Mouse (Mus musculus): ENCODE measurements around the gene Arhgap6. TPM values are rescaled to one million over a fixed set of nuclear protein-coding genes. Genes with fewer than 3 reads are reported as not detected.

Arhgap6 gene
- polyA plus RNA-seq (2015; fragmentation: Nextera tagmentation; extraction: Ambion mirVana), result 1.0 and 1.2 TPM in 2 replicates

- no peak for DNase-seq (ENCODE audit: low spot score)
These were observed at the start of gene Arhgap6 for GRCm38 (mm10) chrX:168794974-168795858. Gene Arhgap6, plus strand, starts transcription at chrX:168795099.

- no peak for DNase-seq (ENCODE audit: low spot score)
These were observed 47.9 kb upstream of the Arhgap6 start for GRCm38 (mm10) chrX:168747011-168747410.

- no peak for DNase-seq (ENCODE audit: low spot score)
These were observed 1.3 kb downstream of the Arhgap6 start for GRCm38 (mm10) chrX:168795859-168796848.

- no peak for DNase-seq (ENCODE audit: low spot score)
These were observed 9.8 kb downstream of the Arhgap6 start for GRCm38 (mm10) chrX:168804677-168805076.

- DNase-seq (ENCODE audit: low spot score), result peak; percentile 1
These were observed 15.8 kb downstream of the Arhgap6 start for GRCm38 (mm10) chrX:168810513-168811265.

- DNase-seq (ENCODE audit: low spot score), result no peak
These were observed 24.0 kb downstream of the Arhgap6 start for GRCm38 (mm10) chrX:168818858-168819257.

GRCm38 (mm10) chrX:168824166-168824565, 29.3 kb downstream of the Arhgap6 start:
- no peak for DNase-seq (ENCODE audit: low spot score)

GRCm38 (mm10) chrX:168832343-168832742, 37.4 kb downstream of the Arhgap6 start:
- no peak for DNase-seq (ENCODE audit: low spot score)

- no peak for DNase-seq (ENCODE audit: low spot score)
These were observed 53.2 kb downstream of the Arhgap6 start for GRCm38 (mm10) chrX:168848062-168848461.

- DNase-seq (ENCODE audit: low spot score), result no peak
These were observed 79.8 kb downstream of the Arhgap6 start for GRCm38 (mm10) chrX:168874688-168875087.

GRCm38 (mm10) chrX:168903557-168903956, 108.7 kb downstream of the Arhgap6 start:
- no peak for DNase-seq (ENCODE audit: low spot score)

GRCm38 (mm10) chrX:168904086-168904485, 109.2 kb downstream of the Arhgap6 start:
- DNase-seq (ENCODE audit: low spot score), result no peak

GRCm38 (mm10) chrX:168907586-168907985, 112.7 kb downstream of the Arhgap6 start:
- DNase-seq (ENCODE audit: low spot score), result no peak

- DNase-seq (ENCODE audit: low spot score), result no peak
These were observed 118.6 kb downstream of the Arhgap6 start for GRCm38 (mm10) chrX:168913519-168913918.

- no peak for DNase-seq (ENCODE audit: low spot score)
These were observed 126.0 kb downstream of the Arhgap6 start for GRCm38 (mm10) chrX:168920942-168921341.

- DNase-seq (ENCODE audit: low spot score), result no peak
These were observed 137.5 kb downstream of the Arhgap6 start for GRCm38 (mm10) chrX:168932420-168932819.

- DNase-seq (ENCODE audit: low spot score), result peak; percentile 11
These were observed 140.5 kb downstream of the Arhgap6 start for GRCm38 (mm10) chrX:168935447-168935846.

GRCm38 (mm10) chrX:168937941-168938340, 143.0 kb downstream of the Arhgap6 start:
- DNase-seq (ENCODE audit: low spot score), result peak; percentile 7

- no peak for DNase-seq (ENCODE audit: low spot score)
These were observed 146.8 kb downstream of the Arhgap6 start for GRCm38 (mm10) chrX:168941684-168942083.

- no peak for DNase-seq (ENCODE audit: low spot score)
These were observed 148.3 kb downstream of the Arhgap6 start for GRCm38 (mm10) chrX:168943217-168943616.

GRCm38 (mm10) chrX:168975444-168975843, 180.5 kb downstream of the Arhgap6 start:
- no peak for DNase-seq (ENCODE audit: low spot score)

Measured in thymus, postnatal 0 days (tissue).